8 mouse cellular contexts compared by ENCODE assay signal in the genomic region with DNA sequence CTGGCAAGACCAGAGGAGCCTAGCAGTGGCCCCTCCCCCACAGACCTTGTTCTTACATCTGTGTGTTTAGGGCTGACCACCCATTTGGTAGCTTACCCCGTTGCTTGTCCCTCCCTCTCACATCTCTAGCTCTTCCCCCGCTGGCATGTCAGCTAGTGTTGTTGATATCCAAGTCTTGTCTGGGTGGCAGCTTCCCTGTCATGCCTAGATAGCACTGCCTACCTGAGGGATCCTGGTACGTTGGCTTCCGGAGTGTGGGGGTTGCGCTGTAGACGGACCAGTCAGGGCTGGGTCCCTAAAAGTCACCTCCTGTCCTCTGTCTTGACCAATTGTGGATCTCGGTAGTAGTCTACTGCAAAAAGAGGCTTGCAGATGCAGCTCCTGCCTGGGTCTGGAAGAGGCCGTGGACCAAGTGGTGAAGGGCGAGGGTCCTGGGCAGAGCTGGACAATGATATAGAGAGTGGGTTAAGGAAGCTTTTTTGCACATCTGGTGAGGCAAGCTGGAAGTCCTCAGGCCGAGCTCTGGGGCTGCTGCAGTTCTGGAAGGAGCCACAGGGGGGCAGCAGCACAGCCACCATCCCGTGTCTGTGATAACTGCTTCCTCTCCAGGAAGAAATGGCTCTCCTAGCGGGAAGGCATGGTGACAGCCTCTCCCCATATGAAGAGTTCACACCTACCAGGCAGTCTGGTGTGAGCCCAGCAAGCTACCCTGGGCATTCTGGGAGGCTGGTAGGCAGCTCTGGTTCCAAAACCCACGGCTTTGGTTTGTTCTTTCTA. TPM values are rescaled to one million over a fixed set of nuclear protein-coding genes. Genes with fewer than 3 reads are reported as not detected.
DNase-seq lines count a peak whose midpoint lies in the region; ATAC-seq and TF ChIP-seq lines count a peak whose summit lies in the region.

No protein-coding gene starts in this region.

- no peak overlapping the region for H3K4me3 ChIP-seq in small intestine, adult 2 months (ENCODE audit: low read depth, low read length)

- peak; percentile 90 for TF ChIP-seq CTCF in small intestine, adult 2 months (IDR thresholded peaks at IDR 0.05; ENCODE audit: extremely low read depth, insufficient read length, insufficient replicate concordance, low read depth, low read length)

- no peaks in the 10 kb centered on the region for H3K4me1 ChIP-seq in small intestine, adult 2 months (ENCODE audit: control insufficient read depth, insufficient read depth, insufficient read length, low read length)

- peak; percentile 73 to 90 for DNase-seq in adrenal gland, adult (ENCODE audit: inconsistent age in 2 of 2, low spot score in 1 of 2)
- DNase-seq in adrenal gland, adult 8-10 months: no peak
- peak; percentile 79 to 87 for DNase-seq in adrenal gland, postnatal 36 days
- peak; percentile 86 to 90 for DNase-seq in heart, postnatal 10 days
- DNase-seq in layer of hippocampus, postnatal 36 days: peak; percentile 78 to 79
- peak; percentile 78 for DNase-seq in mesoderm, embryonic 11.5 days (ENCODE audit: low read depth, low spot score)

- ATAC-seq in erythroblast, adult 5-6 weeks (replicated peaks; ENCODE audit: low FRiP score, poor library complexity, severe bottlenecking): peak; percentile 51

- 59% methylated on average over 13 of the region's 13 CpGs for WGBS in small intestine, adult 2 months

- intact Hi-C loops in heart, postnatal 10 days (cut with DNase I): loop anchor here (2.0 to 10.0 kb wide), 2 partner anchors 29 to 395 kb away; partner anchors contain the start of gene Fam92b

- no peaks in the 10 kb centered on the region for H3K27me3 ChIP-seq in small intestine, adult 2 months (ENCODE audit: control insufficient read depth, insufficient read depth, low read length)

- peaks cover 89% of the 10 kb centered on the region for H3K36me3 ChIP-seq in small intestine, adult 2 months (ENCODE audit: control insufficient read depth, insufficient read depth, low read length)

- no peak overlapping the region for H3K27ac ChIP-seq in small intestine, adult 2 months (ENCODE audit: insufficient read depth, low read depth, low read length)

- no peak for TF ChIP-seq POLR2A in small intestine, adult 2 months (IDR thresholded peaks at IDR 0.05; ENCODE audit: low read depth, low read length)

RNA-seq across cellular contexts. Expression of gene Gins2, which starts 19.0 kb away (rescaled TPM):
- 1 to 10 TPM; 5.2 to 10.0 (median 6.5) TPM for total RNA-seq in adrenal gland, adult 8-10 months (2022)
- 10 to 100 TPM in 1 of 2 experiments, 1 to 10 TPM in 1; 6.3 to 11.0 TPM for total RNA-seq in adrenal gland, postnatal 36 days (2021)
- 13.3 and 32.0 TPM in 2 replicates for total RNA-seq in erythroblast, adult 5-6 weeks (2015; ENCODE audit: low replicate concordance)
- total RNA-seq in erythroblast, adult 5-6 weeks (2017; ENCODE audit: low replicate concordance): 4.3 and 14.3 TPM in 2 replicates
- 10 to 100 TPM; 14.6 to 15.2 TPM for total RNA-seq in heart, postnatal 10 days (2021)
- total RNA-seq in layer of hippocampus, postnatal 36 days (2021): 1 to 10 TPM; 4.8 to 5.5 TPM
- polyA plus RNA-seq in small intestine, adult 2 months (2012; rRNA removed): 12.6 and 22.5 TPM in 2 replicates
